Mouse (Mus musculus): Measurements from ENCODE around the gene Cntn5. TPM values are rescaled to one million over a fixed set of nuclear protein-coding genes. Genes with fewer than 3 reads are reported as not detected.
"Not testable (repeated sequence)": the region's sequence is repeated elsewhere in the genome, so short reads cannot be mapped to it uniquely, and the experiment has no call there.

Cntn5 gene
- polyA plus RNA-seq, 1 experiment, result 1.8 TPM

DNA sequence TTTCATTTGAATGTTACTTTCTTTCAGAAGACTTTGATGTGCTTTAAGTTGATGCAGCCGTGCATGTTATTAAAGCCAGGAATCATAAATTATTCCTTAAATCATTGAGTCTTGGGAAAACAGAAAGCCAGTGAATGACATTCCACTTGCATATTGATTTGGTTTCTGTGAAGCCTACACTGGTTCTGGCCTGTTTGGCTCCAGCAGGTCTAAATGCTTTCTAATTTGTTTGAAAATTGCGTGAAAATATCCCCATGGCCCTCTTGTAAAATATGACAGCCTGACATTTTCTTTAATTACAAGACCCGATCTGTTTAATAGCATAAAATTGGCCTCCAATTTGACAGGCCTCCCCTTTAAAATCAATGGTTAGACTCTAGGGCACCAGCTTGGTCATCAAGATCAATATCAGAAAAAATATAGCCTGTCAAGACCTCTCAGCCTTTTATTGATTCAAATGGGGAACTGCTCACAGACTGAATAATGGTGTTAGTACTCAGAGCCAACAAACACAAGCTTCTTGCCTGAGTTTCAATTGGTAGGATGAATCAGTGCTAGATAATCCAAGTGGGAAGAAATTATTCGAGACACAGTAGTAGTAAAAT lies 247.3 kb downstream of the Cntn5 start:
- DNase-seq (ENCODE audit: low read depth), result no peak

DNA sequence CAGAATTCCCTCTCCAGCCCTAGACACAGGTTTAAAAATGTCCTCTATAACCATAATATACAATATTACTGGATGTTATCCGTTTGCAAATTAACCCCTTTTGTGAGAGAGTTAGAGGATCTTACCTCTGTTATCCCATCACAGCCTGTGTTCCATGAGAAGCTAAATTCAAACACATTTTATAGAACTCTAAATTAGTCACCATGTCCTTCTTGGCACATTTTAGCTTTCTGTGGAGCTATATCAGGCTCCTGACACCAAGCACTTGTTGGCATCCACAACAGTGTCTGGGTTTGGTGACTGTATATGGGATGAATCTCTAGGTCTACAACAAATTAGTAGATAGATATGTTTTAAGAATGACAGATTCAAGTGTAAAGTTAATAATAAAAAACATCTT lies 253.9 kb downstream of the Cntn5 start:
- DNase-seq (ENCODE audit: low read depth), result no peak

DNA sequence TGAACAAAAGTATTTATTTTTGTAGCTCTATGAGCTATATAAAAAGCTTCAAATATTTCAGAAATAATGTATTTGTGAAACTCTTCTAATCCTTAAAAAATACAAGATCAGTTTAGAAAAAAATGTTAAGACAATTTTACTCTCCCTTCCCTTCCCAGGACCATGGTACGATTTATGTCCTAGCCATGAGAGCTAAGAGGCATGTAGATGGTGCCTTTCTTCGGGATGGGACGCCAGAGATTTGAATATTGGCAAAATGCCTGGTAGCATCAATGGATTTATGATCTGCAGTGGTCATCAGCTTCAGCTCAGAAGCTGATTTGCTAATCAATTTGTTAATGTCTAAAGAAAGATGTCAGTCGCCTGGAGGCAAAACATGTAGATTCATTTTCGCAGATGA lies 258.6 kb downstream of the Cntn5 start:
- DNase-seq (ENCODE audit: low read depth), result no peak

- no peak for DNase-seq (ENCODE audit: low read depth)
Measured at GRCm38 (mm10) chr9:10645045-10645830, 259.3 kb downstream of the Cntn5 start.

DNA sequence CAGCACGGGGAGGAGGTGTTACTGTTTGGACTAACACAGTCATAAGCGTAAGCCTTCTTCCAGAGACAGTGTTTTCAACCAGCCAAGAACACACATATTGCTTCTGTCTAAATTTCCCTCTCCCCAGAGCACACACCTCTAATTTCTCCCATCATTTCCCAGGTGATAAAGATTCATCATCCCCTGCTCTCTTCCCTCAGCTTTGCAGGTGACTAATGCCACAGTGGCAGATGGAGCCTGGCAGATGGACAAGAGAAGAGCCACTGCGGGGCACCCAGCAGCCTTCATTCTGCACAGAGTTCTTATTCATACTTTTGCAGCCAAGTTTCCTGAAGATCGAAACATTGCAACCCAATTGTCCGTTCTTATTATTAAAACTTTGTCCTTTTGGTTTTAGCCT lies 286.5 kb downstream of the Cntn5 start:
- no peak for DNase-seq (ENCODE audit: low read depth)

GRCm38 (mm10) chr9:10575346-10576241 lies 329.0 kb downstream of the Cntn5 start:
- no peak for DNase-seq (ENCODE audit: low read depth)

- no peak for DNase-seq (ENCODE audit: low read depth)
Measured at GRCm38 (mm10) chr9:10569830-10570229, 334.7 kb downstream of the Cntn5 start.

GRCm38 (mm10) chr9:10540877-10541276 lies 363.7 kb downstream of the Cntn5 start:
- DNase-seq (ENCODE audit: low read depth), result not testable (repeated sequence)

DNA sequence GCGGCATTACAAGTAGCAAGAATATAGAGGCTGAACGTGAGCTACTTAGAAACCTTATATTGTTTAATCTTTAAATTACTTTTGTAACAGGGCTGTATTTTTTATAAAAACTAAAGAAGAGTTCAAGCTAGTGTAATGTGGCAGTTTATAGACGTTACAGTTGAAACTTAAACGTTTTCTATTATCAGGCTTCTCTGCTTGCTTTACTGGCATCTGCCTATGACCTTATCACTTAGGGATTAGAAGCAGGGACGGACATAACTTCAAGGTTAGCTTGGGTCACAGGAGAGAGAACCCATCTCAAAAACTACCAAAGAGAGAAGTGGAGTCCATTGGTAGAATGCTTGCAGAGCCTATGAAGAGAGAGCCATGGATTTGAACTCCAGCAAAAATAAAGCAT lies 372.3 kb downstream of the Cntn5 start:
- no peak for DNase-seq (ENCODE audit: low read depth)

GRCm38 (mm10) chr9:10531087-10531486 lies 373.5 kb downstream of the Cntn5 start:
- DNase-seq (ENCODE audit: low read depth), result no peak

- no peak for DNase-seq (ENCODE audit: low read depth)
Measured at GRCm38 (mm10) chr9:10529528-10529927, 375.0 kb downstream of the Cntn5 start.

GRCm38 (mm10) chr9:10529113-10529512 lies 375.5 kb downstream of the Cntn5 start:
- no peak for DNase-seq (ENCODE audit: low read depth)

- no peak for DNase-seq (ENCODE audit: low read depth)
Measured at GRCm38 (mm10) chr9:10528692-10529091, 375.9 kb downstream of the Cntn5 start.

- no peak for DNase-seq (ENCODE audit: low read depth)
Measured at GRCm38 (mm10) chr9:10525915-10526667, 378.5 kb downstream of the Cntn5 start.

DNA sequence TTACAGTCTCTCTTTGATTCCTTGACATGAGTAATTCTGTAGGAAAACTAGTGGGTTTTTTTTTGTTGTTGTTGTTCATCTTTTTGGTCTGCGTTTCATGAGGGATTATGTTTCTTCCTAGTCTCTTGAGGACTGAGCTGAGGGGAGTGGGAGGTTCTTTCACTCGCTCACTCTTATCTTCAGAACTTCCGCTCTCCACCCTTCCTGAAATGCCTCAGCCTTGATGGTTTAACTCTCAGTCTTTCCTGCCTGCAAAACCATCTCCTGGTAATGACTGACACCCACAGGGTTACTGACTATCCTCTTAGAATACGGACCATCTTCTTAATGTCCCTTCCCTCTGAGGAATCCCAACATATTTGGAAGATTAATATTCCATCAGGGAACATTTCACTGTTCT lies 382.0 kb downstream of the Cntn5 start:
- no peak for DNase-seq (ENCODE audit: low read depth)

DNA sequence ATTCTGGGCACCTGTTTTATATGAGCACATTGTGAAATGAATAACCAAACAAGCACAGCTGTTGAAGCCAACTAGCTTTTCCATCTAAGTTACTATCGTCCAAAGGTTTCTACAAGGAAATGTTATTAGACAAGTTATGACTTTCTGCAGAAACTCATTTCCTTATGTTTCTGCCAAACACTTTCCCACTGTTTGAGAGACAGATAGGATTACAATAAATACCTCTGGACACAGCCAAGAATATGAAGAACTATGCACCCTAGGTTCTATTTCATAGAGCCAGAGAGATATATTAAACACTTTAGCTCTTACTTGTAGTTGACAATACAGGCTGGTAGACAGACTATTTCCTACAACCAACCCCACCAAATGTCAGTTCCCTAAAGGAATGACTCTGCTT lies 383.5 kb downstream of the Cntn5 start:
- no peak for DNase-seq (ENCODE audit: low read depth)

DNA sequence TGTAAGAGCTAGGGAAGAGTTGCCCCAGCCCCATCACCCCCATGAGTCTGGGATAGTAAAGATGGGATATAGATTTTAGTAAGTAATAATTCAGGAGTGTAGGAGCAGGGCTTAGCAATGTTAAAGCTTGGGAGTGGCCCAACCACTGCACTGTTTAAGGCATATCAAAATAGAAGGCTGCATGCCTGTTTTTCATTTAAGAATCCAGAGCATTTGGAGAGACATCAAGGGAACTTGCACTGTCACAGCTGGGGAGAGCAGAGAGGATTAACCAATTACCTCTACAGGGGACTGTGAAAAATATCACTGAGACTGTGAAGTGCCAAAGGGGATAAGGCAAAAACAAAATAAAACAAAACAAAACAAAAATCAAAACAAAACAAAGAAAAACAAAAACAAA lies 412.3 kb downstream of the Cntn5 start:
- no peak for DNase-seq (ENCODE audit: low read depth)

GRCm38 (mm10) chr9:10471484-10472125 lies 433.0 kb downstream of the Cntn5 start:
- DNase-seq (ENCODE audit: low read depth), result no peak

GRCm38 (mm10) chr9:10464758-10465157 lies 439.8 kb downstream of the Cntn5 start:
- no peak for DNase-seq (ENCODE audit: low read depth)

DNA sequence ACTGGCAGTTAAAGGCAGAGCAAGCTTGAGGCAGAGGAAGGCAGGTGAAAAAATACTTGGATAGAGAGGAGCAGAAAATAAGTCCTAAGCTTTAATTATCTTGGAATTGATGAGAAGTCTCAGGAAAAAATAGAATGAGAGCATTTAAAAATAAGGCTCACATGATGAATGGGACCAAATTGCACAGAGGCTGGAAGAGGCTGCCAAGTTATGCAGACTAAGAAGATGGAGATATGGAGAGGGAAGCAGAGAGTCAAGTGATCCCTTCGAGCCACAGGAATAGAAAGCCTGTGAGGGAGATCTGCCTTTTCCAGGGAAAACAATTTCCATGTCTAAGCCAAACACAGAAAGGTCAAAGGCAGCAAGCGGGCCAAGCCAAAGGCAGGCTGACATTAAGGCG lies 446.7 kb downstream of the Cntn5 start:
- DNase-seq (ENCODE audit: low read depth), result no peak

DNA sequence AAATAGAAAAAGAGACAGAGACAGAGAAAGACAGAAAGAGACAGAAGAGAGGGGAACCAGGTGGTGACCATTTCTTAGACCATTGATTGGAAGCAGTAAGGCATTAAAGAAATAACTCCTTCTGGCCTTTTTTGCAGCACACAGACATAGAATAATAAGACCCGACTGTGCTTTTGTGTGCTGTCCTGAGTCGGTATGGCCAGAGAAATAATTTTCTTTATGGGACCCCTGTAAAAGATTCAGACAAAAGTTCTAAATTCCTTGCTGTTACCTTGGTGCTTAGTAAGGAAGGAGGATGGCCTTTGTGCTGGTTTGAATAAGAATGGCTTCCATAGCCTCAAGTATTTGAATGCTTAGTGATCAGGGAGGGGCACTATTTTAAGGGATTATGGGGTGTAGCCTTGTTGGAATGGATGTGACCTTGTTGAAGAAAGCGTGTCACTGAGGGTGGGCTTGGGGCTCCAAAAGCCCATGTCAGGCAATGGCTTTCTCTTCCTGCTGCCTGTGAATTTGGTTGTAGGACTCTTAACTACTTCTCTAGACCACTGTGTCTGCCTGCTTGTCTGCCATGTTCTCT lies 455.5 kb downstream of the Cntn5 start:
- no peak for DNase-seq (ENCODE audit: low read depth)
